Mouse (Mus musculus): ENCODE results near the gene Mydgf.
A peak's percentile ranks its signal among the peaks of the same experiment; 100 is the strongest.

Gene Mydgf

DNA sequence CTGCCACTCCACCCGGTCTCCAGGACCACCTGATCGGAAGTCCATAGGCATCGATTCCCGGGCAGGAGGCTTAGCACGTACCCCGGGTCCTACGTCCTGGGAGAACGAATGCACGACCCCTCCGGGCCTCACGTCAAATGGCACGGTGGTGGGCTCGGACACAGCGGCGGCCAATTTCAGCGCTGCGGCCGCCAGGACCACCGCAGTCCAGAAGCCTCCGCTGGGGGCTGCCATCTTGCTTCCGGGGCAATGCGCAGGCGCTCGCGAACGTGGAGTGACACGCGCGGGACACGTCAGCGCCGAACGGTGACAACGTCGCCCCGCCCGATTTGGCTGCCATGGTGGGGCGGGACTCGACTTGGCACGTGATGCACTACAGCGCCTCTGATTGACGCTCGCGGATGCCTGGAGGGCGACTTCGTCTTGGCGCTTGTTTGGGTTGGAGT is at the start of gene Mydgf:
Gene Mydgf, minus strand, starts transcription at position 263 of the 446 bp plus-strand sequence.
- DNase-seq: peak; percentile 92 to 93

DNA sequence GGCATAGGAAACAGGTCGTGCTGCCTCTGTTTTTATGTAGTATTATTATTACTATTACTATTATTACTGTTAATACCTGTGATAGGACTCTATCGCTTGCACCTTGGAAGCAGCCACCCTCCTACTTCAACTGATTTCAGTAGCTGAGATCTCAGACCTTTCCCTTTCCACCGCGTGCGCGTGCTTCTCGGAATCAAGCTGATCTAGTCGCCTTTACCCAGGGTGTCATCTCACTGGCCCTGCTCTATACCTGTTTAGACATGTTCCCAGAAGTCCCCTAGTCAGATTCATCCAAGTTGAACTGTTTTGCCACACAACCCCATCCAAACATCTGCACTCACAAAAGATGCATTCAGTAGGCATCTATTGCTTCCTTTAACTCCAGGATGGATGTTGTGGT is 49.7 kb upstream of the Mydgf start:
- no peak for DNase-seq

DNA sequence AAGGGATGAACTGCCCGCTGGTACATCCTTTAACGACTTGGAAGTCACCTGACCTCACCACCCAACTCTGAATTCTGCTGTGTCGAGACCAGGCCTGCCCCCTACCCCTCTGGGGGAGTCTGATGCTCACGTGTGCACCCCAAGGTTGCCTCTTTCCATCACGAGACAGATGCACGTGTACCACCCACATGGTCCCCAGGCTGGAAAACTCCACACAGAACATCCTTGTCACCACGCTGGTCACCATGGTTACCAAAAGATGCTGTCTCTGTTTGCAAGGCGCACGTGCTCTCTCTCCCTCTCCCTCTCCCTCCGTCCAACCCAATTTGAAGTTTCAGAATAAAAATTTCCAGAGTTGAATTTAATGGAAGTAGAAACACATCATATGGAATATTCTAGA is 46.2 kb upstream of the Mydgf start:
- no peak for DNase-seq

DNA sequence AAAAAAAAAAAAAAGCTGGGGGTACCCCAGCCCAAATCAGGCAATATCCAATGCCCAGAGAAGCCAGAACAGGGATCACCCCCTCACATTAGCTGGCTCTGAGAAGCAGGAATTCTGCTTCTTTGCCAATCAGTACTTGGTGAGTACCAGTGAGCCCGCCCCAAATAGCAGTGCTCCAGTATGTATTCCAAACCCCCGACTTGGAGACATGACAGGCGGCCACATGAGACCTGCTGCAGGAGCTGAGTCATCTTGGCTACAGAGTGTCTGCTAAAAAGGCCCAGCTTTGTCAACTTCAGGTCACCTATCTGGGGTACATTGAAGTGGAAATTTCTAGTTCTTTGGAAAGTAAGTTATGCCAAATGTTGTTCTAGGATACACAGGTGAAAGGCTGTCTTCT is 42.8 kb upstream of the Mydgf start:
- no peak for DNase-seq

DNA sequence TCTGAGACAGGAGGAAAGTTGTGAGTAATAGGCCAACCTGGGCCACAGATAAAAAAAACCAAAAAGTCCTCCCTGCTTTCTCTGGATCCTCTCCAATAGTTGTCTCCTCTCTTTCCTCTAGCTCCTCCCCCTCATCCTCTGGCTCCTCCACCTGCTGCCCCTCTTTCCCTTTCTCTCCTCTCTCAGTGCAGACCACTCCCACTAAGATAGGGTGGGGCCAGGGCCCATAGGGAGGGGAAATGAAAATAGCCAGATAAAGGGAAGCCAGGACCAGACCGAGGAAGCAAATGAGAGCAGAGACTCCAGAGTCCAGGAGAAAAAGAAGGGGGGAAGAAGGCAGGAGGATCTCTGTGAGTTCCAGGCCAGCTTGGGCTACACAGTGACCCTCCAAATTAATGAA is 41.2 kb upstream of the Mydgf start:
- no peak for DNase-seq

DNA sequence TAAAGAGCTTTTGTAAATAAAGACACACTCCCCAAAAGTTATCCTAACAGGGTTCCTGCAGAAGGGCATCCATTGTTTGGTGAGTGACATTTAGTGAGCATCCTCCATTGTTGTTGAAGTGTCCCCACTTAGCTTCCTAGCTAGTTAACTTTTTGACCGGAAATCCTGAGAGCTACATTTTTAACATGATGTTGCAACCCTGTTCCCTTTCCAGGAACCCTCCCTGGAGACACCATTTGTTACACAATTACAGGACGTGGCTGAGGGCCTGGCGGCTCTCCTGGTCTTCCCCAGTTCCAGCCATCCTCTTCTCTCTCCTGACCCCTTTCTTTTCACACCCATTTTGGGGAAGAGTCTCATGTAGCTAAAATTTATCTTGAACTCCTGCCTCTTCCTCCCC is 36.1 kb upstream of the Mydgf start:
- no peak for DNase-seq

DNA sequence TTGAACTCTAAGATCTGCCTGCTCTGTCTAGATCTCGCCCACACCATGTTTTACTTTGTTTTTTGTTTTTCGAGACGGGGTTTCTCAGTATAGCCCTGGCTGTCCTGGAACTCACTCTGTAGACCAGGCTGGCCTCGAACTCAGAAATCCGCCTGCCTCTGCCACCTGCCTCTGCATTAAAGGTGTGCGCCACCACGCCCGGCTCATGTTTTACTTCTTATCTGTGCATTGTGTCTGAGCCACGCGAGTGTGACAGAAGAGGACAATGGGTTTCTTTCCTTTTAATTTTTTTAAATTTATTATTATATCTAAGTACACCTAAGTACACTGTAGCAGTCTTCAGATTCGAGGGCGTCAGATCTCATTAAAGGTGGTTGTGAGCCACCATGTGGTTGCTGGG is 35.5 kb upstream of the Mydgf start:
- no peak for DNase-seq

DNA sequence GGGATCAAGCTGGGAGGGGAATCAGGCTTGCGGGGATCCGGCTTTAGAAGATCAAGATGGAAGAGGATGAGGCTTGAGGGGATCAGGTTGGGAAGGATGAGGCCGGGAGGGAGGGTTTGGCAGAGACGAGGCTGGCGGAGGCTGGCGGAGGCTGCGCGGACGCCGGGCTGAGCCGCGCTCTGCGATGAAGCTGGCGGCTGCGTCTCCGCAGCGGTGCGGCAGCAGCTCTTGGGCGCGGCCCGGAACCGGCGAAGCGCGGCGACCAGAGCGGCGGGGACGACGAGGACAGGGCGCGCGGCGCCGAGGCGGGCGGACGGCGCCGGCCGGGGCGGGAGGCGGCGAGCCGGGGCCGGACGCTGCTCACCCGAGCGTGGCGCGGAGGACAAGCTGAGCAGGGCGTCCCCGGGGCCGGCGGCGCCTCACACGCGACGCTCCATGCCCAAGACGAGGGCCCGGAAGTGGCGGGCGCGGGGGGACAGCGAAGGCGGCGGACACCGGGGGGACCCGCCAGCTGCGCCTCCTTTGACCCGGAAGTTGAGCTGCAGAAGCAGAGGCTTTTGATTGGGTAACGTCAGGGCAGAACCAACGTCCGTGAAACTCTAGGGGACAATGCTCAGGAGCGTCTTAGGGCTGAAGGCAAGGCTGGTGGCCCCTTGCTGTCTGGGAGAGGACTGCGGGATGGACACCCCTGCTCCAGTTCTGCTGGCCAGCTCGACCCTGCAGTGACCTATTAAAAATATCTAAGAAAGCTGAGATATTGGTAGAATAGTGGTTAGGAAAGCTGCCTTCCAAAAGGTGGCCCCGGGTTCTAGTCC is 34.9 kb upstream of the Mydgf start, which contains the start of gene Dpp9:
Gene Dpp9, minus strand, starts transcription at position 529 of the 815 bp plus-strand sequence.
- DNase-seq: peak; percentile 83 to 89

DNA sequence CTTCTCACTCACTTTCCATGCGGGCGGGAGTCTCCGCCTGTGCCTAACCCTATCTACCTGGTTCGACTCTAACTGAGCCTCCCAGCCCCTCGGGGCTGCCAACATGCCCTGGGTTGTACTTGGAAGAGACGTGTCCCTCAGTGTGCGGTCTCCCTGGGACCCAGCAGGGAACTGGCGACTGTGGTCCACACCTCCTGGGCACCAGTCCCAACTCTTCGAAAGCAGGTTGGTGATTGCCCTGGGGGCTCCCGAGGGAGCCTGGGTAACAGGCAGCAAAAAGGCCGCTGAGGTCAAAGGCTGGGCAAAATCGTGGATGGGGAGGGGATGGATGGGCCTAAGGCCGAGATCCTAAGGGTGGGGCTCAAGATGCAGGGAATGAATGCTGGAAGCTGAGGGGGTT is 34.0 kb upstream of the Mydgf start:
- DNase-seq: no peak

DNA sequence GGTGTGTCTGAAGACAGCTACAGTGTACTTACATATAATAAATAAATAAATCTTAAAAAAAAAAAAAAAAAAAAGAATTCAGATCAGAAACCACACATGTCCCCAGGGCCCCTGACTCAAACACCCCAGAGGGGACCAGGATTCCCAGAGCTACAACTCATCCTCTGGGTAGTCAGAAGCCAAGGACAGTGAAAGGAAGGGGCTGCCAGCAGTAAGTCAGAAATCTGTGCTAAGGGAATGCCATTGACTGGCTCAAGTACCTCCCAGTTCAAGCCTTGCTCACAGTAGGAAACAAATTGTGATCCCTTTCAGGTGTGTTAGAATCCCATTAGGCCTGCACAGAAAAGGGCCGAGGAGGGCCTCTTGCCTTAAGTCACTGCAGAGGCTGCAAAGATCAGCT is 30.5 kb upstream of the Mydgf start:
- DNase-seq: no peak

DNA sequence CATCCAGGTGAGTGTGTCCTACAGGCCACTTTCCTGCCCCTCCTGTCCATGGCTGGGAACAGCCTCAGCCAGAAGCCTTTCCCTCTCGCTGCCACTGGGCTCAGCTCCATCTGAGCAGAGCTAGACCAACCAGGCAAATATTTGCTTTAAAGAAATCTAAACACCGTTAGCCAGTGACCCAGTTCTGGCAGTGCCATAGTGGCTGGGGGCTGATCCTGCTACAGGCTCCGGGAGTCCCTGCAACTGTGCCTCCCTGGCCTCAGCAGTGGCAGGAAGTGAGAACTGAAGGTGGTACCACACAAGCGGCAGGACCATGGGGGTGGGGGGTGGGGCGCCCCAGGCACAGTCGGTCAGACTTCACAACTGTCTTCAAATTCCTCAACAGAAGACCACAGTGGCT is 29.0 kb upstream of the Mydgf start:
- no peak for DNase-seq

DNA sequence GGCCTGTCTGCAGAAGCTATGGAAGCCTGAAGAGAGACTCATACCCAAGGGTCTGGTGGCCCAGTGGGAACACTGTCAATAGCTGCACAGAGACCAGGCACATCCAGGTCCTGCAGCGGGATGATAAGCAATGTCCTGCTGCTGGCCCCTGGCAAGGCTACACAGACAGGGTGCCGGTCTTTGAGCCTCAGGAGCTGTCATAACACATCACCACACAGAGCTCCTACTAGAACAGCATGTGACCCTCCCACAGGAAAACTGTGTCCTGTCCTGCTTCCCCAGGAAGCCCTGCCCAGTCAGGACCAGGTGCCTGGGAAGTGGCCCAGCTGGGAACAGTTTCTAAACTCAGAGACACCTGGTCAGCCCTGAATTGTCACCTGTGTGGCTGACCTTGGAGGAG is 27.4 kb upstream of the Mydgf start:
- DNase-seq: no peak

DNA sequence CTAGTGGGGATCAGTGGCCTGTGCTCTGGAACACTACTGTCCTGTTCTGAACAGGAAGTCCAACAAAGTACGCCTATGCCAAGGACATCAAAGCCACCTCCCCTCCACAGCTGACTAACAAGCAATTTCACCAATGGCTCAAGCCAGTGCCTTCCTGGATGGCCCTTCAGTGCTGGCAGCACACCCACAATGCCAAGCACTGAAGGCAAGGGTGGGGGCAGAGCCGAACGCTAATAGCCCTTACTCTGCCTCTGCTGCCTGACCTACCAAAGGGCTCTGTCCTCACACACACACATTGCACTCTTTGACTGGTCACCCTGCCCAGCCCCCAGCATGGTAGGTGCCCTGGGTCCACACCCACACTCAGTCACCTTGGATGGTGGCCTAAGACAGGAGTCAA is 25.1 kb upstream of the Mydgf start:
- no peak for DNase-seq

DNA sequence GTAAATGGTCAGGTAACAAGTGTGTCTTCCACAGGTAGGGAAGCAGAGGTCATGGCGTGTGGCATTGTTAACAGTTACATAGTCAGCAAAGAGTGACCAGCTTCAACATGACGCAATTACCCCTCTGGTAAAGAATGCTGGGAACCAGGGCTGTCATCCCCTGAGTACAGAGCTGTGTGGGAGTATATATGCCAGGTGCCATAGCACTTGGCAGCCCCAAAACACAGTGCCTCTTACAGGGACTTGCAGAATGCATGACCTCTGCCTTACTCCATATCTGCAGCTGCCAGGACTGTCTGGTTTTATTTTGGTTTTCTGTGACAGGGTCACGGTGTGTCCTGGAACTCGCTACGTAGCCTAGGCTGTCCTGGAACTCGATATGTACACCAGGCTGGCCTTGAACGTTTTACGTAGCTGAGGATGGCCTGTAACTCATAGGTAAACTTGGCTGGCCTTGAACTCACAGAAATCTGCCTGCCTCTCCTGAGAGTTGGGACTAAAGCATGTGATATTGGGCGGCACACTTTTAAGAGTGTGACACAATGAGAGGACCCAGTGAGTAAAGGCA is 24.3 kb upstream of the Mydgf start:
- DNase-seq: no peak

DNA sequence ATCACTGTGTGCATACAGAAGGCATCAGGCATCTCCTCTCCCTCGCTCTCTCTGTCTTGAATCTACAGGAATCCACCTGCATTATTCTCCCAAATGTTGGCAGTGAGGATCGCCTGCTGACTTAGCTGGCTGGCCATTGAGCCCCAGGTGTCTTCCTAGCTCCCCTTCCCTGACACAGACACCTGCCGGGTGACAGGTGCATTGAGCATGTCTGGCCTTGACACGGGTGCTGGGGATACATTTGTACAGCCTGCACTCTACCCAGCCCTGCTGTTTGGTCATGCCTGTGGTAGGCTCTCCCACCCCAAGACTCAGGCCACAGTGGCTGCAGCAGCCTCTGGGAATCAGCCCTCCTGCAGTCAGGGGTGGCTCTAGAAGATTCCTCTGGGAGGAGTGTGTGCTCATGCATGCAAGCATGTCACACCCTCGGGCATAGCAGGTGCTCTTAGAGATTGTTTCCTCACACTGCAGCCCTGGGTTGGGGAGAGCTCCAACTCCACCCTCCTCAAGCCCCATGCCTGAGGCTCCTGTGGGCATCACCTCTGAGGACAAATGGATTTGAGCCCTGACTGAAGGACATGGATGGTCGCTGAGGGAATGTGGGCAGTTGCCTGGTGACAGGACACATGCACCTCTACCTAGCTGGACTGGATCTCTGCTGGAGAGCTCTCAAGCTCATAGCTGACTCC is 23.4 kb upstream of the Mydgf start:
- DNase-seq: no peak

DNA sequence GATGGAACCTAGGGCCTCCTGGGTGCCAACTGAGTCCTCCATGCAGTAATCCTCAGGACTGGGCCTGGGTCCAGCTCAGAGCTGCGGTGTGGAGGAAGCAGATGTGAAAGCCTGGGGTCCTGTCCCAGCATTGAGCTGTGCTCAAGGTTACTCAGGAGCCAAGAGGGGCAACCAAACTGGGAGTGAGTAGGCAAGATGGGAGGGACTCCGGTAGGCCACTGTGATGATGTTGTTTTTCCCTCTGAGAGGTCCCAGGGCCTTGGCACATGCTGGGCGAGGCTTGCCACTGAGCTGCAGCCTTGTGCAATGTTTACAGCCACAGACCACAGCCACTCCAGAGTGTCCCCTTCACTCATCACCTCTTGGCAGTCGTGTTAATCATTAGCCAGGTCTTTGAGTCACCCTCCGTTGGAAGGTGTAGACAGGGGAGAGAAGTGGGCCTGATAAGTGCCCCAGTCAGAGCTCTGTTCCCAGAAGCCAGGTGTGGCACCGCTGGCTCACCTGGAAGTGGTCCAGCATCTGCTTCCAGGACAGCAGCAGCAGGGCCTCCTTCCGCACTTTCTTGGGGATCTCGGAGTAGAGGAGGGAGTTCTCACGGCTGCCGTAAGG is 22.7 kb upstream of the Mydgf start:
- DNase-seq: no peak

DNA sequence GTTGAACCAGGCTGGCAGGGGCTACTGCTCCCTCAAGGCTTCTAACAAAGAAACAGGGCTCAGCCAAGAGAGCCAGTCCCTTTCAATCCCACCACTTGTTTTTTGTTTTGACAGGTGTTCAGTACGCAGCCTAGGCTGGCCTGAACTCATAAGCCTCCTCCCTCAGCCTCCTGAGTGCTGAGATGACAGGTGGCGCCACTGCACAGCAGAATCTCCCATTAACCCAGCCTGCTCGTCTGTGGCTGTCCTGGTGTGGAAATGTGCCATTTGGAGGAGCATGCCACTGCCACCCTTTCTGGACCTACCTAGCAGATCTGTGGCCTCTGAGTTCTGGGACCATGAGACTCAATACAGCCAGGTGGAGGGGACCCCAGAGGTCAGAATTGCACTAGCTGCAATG is 20.0 kb upstream of the Mydgf start:
- no peak for DNase-seq

DNA sequence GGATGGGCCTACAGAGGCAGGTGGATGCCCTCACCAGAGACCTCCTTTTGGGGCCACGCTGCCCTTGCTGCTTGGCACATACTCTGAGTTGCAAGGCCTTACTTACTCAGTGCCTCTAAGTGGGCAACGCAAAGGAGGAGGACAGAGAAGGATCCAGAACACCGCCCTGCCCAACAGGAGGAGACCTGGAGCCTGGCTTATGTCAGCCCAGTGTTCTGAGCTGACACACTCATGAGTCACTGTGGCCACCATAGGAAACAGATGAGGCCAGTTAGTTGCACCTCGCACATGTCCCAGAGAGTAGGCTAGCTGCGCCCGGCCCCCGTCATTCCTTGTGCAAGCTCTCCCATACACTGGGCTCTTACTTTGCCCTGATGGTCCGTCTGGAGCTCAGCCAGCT is 18.8 kb upstream of the Mydgf start:
- DNase-seq: no peak

DNA sequence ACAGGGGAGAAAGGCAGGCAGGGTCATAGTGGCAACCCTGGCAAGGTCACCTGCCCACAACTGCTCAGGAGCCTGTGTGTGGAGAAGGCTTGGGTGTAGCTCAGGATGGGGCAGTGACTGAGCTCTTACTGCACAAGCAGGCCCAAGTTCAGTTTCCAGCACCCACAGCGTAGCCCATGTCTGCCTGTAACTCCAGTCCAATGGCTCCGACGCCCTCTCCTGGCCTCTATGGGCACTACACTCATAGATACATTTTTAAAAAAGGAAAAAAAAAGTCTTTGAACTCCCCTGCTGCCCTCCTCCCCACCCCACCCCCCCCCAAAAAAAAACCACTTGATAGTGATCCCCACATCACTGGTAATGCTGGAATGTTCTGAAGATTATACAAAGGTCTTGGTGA is 17.9 kb upstream of the Mydgf start:
- no peak for DNase-seq

DNA sequence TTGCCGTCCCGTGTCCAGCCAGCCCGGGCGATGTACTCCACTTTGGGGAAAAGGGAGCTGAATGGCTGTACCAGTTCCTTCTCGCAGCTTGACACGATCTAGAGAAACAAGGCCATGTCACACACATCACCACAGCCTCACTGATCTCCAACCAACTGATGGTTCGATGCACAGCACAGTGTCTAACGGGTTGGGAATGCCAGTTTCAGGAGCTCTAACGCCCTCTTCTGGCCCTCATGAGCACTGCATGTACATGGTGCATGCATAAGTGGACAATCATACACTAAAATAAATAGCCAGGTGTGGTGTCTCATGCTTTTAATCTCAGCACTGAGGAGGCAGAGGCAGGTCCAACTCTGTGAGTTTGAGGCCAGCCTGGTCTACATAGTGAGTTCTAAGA is 16.9 kb upstream of the Mydgf start:
- no peak for DNase-seq

DNA sequence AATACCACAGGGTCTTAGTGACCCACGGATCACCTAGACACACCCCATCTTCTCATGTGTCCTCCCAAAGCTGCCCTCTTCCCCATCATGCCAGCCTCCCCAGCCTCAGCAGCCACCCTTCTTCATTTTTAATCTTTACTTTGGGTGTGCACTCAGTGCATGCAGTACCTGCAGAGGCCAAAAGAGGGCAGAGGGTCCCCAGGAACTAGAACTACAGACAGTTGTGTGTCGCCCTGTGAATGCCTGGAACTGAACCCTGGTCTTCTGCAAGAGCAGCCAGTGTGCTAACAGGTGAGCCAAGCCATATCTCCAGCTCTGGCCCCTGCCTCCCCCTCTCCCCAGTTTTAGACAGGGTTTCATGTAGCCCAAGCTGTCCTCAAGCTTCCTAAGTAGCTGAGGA is 13.1 kb upstream of the Mydgf start:
- peak in 1 of 2 experiments; percentile 34 for DNase-seq

DNA sequence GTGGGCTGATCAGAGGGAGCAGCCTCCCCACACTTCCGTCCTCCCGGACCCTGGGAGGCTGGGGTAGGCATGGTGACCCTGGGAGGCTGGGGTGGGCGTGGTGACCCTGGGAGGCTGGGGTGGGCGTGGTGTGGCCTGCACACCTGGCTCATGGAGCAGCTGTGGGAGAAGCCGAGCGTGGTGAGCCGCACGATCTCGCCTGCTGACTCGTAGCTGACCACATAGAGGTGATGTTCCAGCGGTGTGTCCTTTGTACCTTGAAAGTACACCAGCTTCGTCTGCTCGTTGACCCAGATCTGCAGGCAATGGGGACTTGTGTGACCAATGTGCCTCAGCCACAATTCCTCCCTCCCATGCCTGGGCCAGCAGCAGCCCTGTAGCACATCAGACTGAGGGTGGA is 11.0 kb upstream of the Mydgf start:
- no peak for DNase-seq

DNA sequence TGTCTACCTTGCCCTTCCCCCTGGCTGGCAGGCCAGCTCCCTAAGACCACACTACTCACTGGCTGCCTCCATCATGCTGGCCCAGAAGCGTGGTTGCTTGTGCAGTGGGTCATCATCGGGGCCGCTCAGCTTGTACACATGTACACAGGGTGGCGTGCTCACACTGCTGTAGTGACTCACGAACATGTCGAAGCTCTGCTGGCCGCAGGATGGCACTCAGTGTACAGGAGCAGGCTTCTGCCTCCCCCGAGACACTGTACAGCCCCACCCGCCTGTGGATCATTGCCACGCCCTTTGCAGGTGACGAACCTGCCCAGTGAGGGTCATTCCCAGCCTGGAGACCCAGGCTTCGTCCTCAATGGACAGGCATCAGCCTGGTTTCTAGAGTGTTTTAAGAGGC is 10.6 kb upstream of the Mydgf start:
- DNase-seq: no peak

DNA sequence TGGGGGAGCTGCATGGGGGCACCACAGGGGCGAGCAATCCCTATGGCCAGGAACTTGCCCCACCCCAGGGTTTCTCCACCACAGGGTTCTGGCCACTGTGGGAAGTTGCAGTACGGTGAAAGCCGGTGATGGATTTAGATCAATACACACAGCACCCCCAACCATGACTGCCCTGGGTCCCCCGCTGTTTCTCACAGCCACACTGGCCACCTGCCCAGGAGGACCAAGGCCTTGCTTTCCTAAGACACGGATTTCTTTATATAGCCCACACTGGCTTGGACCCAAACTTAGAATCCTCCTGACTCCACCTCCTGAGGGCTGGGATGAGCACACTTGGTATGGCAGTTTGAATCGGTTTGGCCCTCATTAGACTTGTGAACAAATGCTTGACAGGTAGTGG is 7.5 kb upstream of the Mydgf start:
- no peak for DNase-seq

All from thymus, postnatal 36 days (tissue).